25 mouse cellular contexts compared by ENCODE assay signal in genomic region chr16:58536076-58536475, GRCm38 (mm10). TPM values are rescaled to one million over a fixed set of nuclear protein-coding genes. Genes with fewer than 3 reads are reported as not detected.
"Had no signal": no experiment of that assay in that cellular context is flagged by ENCODE, and none has a peak within 500 bp of the region (broad histone marks: within the 10 kb centered on the region; RNA-seq: fewer than 3 reads in every experiment).

No protein-coding gene starts in this region.

- H3K36me3 ChIP-seq: heart, embryonic 10.5 days; heart, embryonic 12.5 days; hindbrain, embryonic 10.5 days; hindbrain, embryonic 12.5 days; intestine, embryonic 15.5 days; limb, embryonic 10.5 days; limb, embryonic 12.5 days had no signal

- H3K9ac ChIP-seq: heart, embryonic 12.5 days; hindbrain, embryonic 12.5 days; hindbrain, embryonic 14.5 days; intestine, embryonic 15.5 days; limb, embryonic 12.5 days; liver, embryonic 14.5 days had no signal

- DNase-seq: gastrocnemius, postnatal 25 days; heart, adult 18-20 months; heart, postnatal 10 days; heart, postnatal 4 days; kidney, adult 18-20 months; kidney, adult 8-10 months; kidney, postnatal 10 days; kidney, postnatal 25 days; kidney, postnatal 4 days; liver had no signal

- H3K27ac ChIP-seq: heart, embryonic 10.5 days; hindbrain, embryonic 10.5 days; hindbrain, embryonic 12.5 days; hindbrain, embryonic 14.5 days; intestine, embryonic 15.5 days; layer of hippocampus, adult 2 months; left cerebral cortex, adult 2 months; limb, embryonic 10.5 days; limb, embryonic 12.5 days; liver, embryonic 14.5 days had no signal

- H3K9me3 ChIP-seq: heart, embryonic 10.5 days; heart, embryonic 12.5 days; hindbrain, embryonic 10.5 days; hindbrain, embryonic 12.5 days; intestine, embryonic 15.5 days; limb, embryonic 10.5 days; limb, embryonic 12.5 days had no signal

- H3K27me3 ChIP-seq: heart, embryonic 12.5 days; hindbrain, embryonic 12.5 days; intestine, embryonic 15.5 days; limb, embryonic 12.5 days had no signal

- H3K4me2 ChIP-seq: heart, embryonic 12.5 days; hindbrain, embryonic 12.5 days; hindbrain, embryonic 14.5 days; intestine, embryonic 15.5 days; limb, embryonic 12.5 days had no signal

- H3K4me1 ChIP-seq: intestine, embryonic 15.5 days had no signal

- ATAC-seq: hindbrain, embryonic 16.5 days; inflammation-experienced regulatory T-cells, adult 6 months; intestine, embryonic 15.5 days; intestine, postnatal 0 days had no signal

- H3K4me3 ChIP-seq: heart, embryonic 10.5 days; heart, embryonic 12.5 days; hindbrain, embryonic 10.5 days; hindbrain, embryonic 12.5 days; intestine, embryonic 15.5 days; layer of hippocampus, adult 2 months; left cerebral cortex, adult 2 months; limb, embryonic 10.5 days; limb, embryonic 12.5 days had no signal

RNA-seq across cellular contexts. Expression of gene St3gal6, which starts 12.0 kb away (rescaled TPM):
- total RNA-seq: granulocyte monocyte progenitor cell, adult 5-6 weeks had no signal
